Mouse (Mus musculus): ENCODE data around the gene Cox6a1. TPM values are rescaled to one million over a fixed set of nuclear protein-coding genes. Genes with fewer than 3 reads are reported as not detected.
A peak's percentile ranks its signal among the peaks of the same experiment; 100 is the strongest.

Cox6a1 gene
- polyA plus RNA-seq, 1 experiment: 2,327 TPM

DNA sequence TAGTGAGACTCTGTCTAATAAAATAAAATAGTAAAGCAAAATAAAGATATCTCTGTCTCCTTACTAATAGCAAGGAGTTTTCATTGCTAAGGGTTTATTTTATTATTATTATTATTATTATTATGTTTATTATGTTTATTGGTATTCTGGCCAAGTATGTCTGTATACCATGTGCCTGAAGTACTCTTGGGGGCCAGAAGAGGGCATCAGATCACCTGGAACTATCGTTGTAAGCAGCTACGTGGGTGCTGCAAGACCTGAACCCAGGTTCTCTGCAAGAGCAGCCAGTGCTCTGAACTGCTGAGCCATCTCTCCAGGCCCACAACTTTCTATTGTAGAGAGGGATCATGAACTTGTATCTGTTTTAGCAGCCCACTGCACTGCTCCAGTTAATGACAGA lies 26.7 kb upstream of the Cox6a1 start:
- TF ChIP-seq CTCF (IDR thresholded peaks at IDR 0.05; ENCODE audit: borderline replicate concordance, insufficient read depth, low read depth, low read length) (0 out of 2 replicates have a peak, but pooled peaks have one; percentile 9), POLR2A (IDR thresholded peaks at IDR 0.05; ENCODE audit: borderline replicate concordance, insufficient read depth, low read length) (no peak)
- 82% methylated on average over 2 of the region's 2 CpGs for WGBS
- no peaks in the 10 kb centered on the region; the same call in 1 of the 2 replicates for H3K27me3 ChIP-seq (ENCODE audit: control insufficient read depth, insufficient read depth, low read length)
- no peak overlapping the region for H3K27ac ChIP-seq (ENCODE audit: insufficient read depth, low read length)
- DNase-seq: no peak
- no peak overlapping the region for H3K4me3 ChIP-seq (replicated peaks; ENCODE audit: insufficient read depth, low read depth, low read length)
- H3K4me1 ChIP-seq (ENCODE audit: control insufficient read depth, insufficient read depth, low read length): no peaks in the 10 kb centered on the region

DNA sequence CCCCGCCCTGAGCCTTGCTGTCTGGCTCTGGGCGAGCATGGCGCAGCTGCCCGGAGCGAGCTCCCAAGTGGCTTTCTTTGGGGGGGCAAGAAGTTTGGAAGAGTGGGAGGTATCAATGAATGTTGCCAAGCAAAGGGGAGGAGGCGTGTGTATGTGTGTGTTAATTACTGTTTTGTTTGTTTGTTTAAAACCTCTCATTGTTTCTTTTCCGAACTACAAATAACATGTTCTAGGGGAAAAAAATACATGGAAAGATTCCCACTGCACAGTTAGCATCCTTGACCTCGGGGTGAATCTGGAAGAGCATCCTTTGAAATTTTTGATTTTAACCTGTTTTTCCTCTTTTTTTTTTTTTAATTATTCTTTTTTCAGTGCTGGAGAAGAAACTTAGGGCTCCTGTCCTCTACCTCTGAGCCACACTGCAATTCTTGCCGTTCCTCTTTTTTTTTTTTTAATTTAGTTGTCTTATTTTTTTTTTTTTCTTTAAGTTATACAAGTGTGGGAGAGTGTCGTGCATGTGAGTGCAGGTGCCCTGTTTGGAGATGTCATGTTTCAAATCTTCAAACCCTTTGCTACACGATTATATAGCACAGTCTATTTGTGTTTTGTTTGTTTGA lies 25.5 kb upstream of the Cox6a1 start:
- 26% methylated on average over 11 of the region's 11 CpGs for WGBS
- H3K4me1 ChIP-seq (ENCODE audit: control insufficient read depth, insufficient read depth, low read length): no peaks in the 10 kb centered on the region
- H3K27me3 ChIP-seq (ENCODE audit: control insufficient read depth, insufficient read depth, low read length): no peaks in the 10 kb centered on the region; the same call in 1 of the 2 replicates
- DNase-seq: no peak
- TF ChIP-seq CTCF (IDR thresholded peaks at IDR 0.05; ENCODE audit: borderline replicate concordance, insufficient read depth, low read depth, low read length) (no peak), POLR2A (IDR thresholded peaks at IDR 0.05; ENCODE audit: borderline replicate concordance, insufficient read depth, low read length) (no peak)
- no peak overlapping the region for H3K4me3 ChIP-seq (replicated peaks; ENCODE audit: insufficient read depth, low read depth, low read length)
- no peak overlapping the region for H3K27ac ChIP-seq (ENCODE audit: insufficient read depth, low read length)

GRCm38 (mm10) chr5:115373441-115374203 lies 24.8 kb upstream of the Cox6a1 start:
- H3K27ac ChIP-seq (ENCODE audit: insufficient read depth, low read length): no peak overlapping the region
- no peak for DNase-seq
- no peak overlapping the region for H3K4me3 ChIP-seq (replicated peaks; ENCODE audit: insufficient read depth, low read depth, low read length)
- TF ChIP-seq CTCF (IDR thresholded peaks at IDR 0.05; ENCODE audit: borderline replicate concordance, insufficient read depth, low read depth, low read length) (no peak), POLR2A (IDR thresholded peaks at IDR 0.05; ENCODE audit: borderline replicate concordance, insufficient read depth, low read length) (no peak)
- WGBS: 27% methylated on average over 26 of the region's 26 CpGs
- H3K27me3 ChIP-seq (ENCODE audit: control insufficient read depth, insufficient read depth, low read length): no peaks in the 10 kb centered on the region; the same call in 1 of the 2 replicates
- H3K4me1 ChIP-seq (ENCODE audit: control insufficient read depth, insufficient read depth, low read length): no peaks in the 10 kb centered on the region

GRCm38 (mm10) chr5:115371736-115372135 lies 23.0 kb upstream of the Cox6a1 start:
- Histone ChIP-seq H3K4me3 (replicated peaks; ENCODE audit: insufficient read depth, low read depth, low read length) (no peak overlapping the region), H3K4me1 (ENCODE audit: control insufficient read depth, insufficient read depth, low read length) (no peaks in the 10 kb centered on the region), H3K27me3 (ENCODE audit: control insufficient read depth, insufficient read depth, low read length) (no peaks in the 10 kb centered on the region; the same call in 1 of the 2 replicates), H3K27ac (ENCODE audit: insufficient read depth, low read length) (no peak overlapping the region)
- no peak for DNase-seq
- 18% methylated on average over 9 of the region's 9 CpGs for WGBS
- TF ChIP-seq POLR2A (IDR thresholded peaks at IDR 0.05; ENCODE audit: borderline replicate concordance, insufficient read depth, low read length) (no peak), CTCF (IDR thresholded peaks at IDR 0.05; ENCODE audit: borderline replicate concordance, insufficient read depth, low read depth, low read length) (no peak)

DNA sequence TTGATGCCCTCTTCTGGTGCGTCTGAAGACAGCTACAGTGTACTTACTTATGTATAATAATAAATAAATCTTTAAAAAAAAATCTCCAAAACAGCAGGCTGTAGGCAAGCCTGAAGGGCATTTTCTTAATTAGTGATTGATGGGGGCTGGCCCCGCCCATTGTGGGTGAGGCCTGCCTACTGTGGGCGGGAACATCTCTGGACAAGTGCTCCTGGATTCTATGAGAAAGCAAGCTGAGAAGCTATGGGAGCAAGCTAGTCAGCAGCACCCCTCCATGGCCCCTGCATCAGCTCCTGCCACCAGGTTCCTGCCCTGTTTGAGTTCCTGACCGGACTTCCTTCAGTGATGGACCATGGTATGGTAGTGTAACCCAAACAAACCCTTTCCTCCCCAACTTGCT lies 16.0 kb upstream of the Cox6a1 start:
- Histone ChIP-seq H3K27ac (ENCODE audit: insufficient read depth, low read length) (no peak overlapping the region), H3K27me3 (ENCODE audit: control insufficient read depth, insufficient read depth, low read length) (no peaks in the 10 kb centered on the region), H3K4me1 (ENCODE audit: control insufficient read depth, insufficient read depth, low read length) (no peaks in the 10 kb centered on the region), H3K4me3 (replicated peaks; ENCODE audit: insufficient read depth, low read depth, low read length) (no peak overlapping the region)
- no peak for DNase-seq
- no peak for TF ChIP-seq POLR2A (IDR thresholded peaks at IDR 0.05; ENCODE audit: borderline replicate concordance, insufficient read depth, low read length)
- TF ChIP-seq CTCF (IDR thresholded peaks at IDR 0.05; ENCODE audit: borderline replicate concordance, insufficient read depth, low read depth, low read length): no peak
- WGBS: 83% methylated on average over 4 of the region's 4 CpGs

DNA sequence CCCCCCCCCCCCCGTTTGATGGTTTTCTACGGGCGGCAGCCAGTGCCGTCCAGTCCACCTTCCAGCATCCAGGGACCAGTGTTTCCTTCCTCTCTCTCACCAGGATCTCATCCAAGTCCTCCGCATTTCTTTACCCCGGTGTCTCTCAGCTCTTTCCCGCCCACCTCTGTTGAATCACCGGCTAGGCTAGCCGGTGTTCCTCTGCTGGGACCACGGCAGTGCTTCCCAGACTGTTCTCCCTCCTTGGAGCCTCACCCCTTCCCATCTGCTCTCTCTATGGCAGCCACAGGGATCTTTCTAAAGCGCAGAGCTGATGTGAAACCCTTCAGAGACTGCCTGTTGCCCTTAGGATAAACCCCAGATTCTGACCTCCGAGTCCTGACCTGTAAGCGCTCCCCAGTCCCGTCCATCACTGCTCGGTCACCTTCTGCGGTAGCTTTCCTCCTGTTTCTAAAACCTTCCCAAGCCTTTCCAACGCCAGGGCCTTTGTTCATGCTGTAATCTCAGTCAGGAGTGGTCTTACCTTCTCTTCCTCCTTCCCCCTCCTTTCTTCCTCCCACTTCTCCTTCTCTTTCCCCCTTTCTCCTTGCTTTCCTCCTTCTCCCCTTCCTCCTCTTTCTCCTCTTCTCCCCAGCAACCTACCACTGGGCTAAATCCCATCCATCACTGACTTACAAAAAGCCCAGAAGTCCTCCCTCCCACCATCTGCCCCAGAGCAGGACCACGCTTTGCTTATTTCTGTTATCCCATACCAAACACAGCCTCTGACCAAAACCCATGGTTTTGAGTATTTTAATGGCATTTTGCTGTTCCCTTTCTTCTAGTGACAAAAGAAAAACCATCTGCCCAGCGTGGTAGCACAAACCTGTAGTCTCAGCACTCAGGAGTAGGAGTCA lies 14.3 kb upstream of the Cox6a1 start:
- Histone ChIP-seq H3K27me3 (ENCODE audit: control insufficient read depth, insufficient read depth, low read length) (no peaks in the 10 kb centered on the region), H3K4me3 (replicated peaks; ENCODE audit: insufficient read depth, low read depth, low read length) (no peak overlapping the region), H3K27ac (ENCODE audit: insufficient read depth, low read length) (no peak overlapping the region), H3K4me1 (ENCODE audit: control insufficient read depth, insufficient read depth, low read length) (no peaks in the 10 kb centered on the region)
- DNase-seq: no peak
- WGBS: 29% methylated on average over 19 of the region's 19 CpGs
- no peak for TF ChIP-seq POLR2A (IDR thresholded peaks at IDR 0.05; ENCODE audit: borderline replicate concordance, insufficient read depth, low read length)
- TF ChIP-seq CTCF (IDR thresholded peaks at IDR 0.05; ENCODE audit: borderline replicate concordance, insufficient read depth, low read depth, low read length): no peak

GRCm38 (mm10) chr5:115362216-115362615 lies 13.4 kb upstream of the Cox6a1 start:
- H3K27ac ChIP-seq (ENCODE audit: insufficient read depth, low read length): no peak overlapping the region
- TF ChIP-seq CTCF (IDR thresholded peaks at IDR 0.05; ENCODE audit: borderline replicate concordance, insufficient read depth, low read depth, low read length) (no peak), POLR2A (IDR thresholded peaks at IDR 0.05; ENCODE audit: borderline replicate concordance, insufficient read depth, low read length) (no peak)
- H3K27me3 ChIP-seq (ENCODE audit: control insufficient read depth, insufficient read depth, low read length): no peaks in the 10 kb centered on the region
- DNase-seq: no peak
- no peaks in the 10 kb centered on the region for H3K4me1 ChIP-seq (ENCODE audit: control insufficient read depth, insufficient read depth, low read length)
- WGBS: 23% methylated on average over 7 of the region's 7 CpGs
- no peak overlapping the region for H3K4me3 ChIP-seq (replicated peaks; ENCODE audit: insufficient read depth, low read depth, low read length)

All from cerebellum, adult 2 months (tissue).